Mouse (Mus musculus): Measurements from ENCODE around the gene Synm. TPM values are rescaled to one million over a fixed set of nuclear protein-coding genes. Genes with fewer than 3 reads are reported as not detected.

Synm gene
- total RNA-seq, 4 experiments from 2014 or later, result 18.3 to 20.8 (median 19.8) TPM

- DNase-seq (ENCODE audit: low spot score in 2 of 2), result no peak
Measured at GRCm38 (mm10) chr7:67700846-67701245, 58.7 kb downstream of the Synm start.

DNA sequence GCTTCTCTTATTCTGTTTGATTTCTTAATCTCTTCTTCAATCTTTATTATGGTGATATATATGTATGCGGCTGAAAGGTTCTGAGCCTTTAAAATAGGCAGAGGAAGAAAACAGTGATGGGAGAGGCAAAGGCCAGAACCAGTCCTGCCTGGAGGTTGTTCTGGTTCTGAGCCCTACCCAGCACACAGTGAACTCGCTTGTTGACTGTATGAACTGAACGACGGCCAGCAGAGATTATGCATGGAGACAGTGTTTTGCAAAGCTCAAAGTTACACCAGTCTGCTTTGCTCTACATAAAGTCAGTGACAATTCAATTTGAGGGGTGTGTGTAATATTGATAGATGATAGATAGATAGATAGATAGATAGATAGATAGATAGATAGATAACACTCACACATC lies 60.2 kb downstream of the Synm start:
- no peak for DNase-seq (ENCODE audit: low spot score in 2 of 2)

- DNase-seq (ENCODE audit: low spot score in 2 of 2), result no peak
Measured at GRCm38 (mm10) chr7:67697892-67698630, 61.5 kb downstream of the Synm start.

DNA sequence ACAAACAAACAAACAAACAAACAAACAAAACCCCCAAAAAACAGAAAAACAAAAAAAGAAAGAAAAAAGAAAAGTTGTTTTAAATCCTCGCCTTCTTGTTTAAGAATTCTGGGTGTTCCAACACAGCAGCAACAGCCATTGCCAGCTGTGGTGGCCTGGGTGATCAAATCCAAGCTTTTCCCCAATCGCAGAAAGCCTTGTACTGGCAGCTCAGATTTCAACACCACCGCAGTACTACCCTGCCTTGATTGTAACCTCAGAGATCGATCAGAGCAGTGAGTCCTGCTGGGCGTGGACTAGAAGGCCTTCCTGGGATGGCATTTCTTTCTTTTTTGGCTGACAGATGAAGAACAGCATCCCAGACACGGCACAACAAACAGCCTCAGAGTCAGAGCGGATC lies 63.6 kb downstream of the Synm start:
- DNase-seq (ENCODE audit: low spot score in 2 of 2), result no peak

GRCm38 (mm10) chr7:67692791-67693538 lies 66.6 kb downstream of the Synm start:
- DNase-seq (ENCODE audit: low spot score in 2 of 2), result no peak

- DNase-seq (ENCODE audit: low spot score in 2 of 2), result no peak
Measured at GRCm38 (mm10) chr7:67692141-67692540, 67.4 kb downstream of the Synm start.

- no peak for DNase-seq (ENCODE audit: low spot score in 2 of 2)
Measured at GRCm38 (mm10) chr7:67691036-67691435, 68.5 kb downstream of the Synm start.

DNA sequence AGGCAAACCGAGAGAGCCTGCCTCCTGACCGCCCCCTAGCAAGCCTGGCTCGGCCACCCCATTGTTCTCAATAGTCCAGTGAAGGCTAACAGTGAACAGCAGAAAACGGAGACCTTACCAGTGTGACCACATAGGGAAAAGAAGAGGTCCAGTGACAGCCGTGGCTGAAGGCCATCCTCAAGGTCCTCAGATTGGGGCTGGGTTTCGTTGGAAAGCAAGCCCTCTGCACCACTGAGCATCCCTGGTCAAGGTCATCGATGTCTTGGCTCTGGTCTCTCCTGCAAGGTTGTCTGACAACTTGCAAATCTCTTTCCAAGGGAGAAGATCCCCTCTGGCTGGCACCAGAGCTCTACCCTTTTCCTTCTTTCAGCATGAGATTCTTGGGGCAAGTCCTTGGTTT lies 69.7 kb downstream of the Synm start:
- DNase-seq (ENCODE audit: low spot score in 2 of 2), result no peak

GRCm38 (mm10) chr7:67688281-67688680 lies 71.3 kb downstream of the Synm start:
- DNase-seq (ENCODE audit: low spot score in 2 of 2), result no peak

DNA sequence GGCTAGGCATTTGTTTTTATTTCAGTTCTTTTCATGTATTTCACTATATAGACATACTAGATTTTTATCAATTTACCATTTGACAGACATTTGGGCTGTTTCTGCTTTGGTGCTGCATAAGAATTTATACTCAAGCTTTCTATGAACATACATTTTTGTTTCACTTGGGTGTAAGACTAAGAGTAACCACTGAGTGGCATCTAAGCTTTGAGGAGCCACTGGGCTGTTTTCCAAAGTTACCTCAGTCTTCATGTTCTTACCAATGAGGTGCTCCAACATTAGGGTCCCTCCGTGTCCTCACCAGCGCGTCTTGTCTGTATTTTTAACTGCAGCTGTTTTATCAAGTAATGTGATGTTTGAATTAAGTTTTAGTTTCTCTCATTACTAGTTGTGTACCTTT lies 73.0 kb downstream of the Synm start:
- no peak for DNase-seq (ENCODE audit: low spot score in 2 of 2)

DNA sequence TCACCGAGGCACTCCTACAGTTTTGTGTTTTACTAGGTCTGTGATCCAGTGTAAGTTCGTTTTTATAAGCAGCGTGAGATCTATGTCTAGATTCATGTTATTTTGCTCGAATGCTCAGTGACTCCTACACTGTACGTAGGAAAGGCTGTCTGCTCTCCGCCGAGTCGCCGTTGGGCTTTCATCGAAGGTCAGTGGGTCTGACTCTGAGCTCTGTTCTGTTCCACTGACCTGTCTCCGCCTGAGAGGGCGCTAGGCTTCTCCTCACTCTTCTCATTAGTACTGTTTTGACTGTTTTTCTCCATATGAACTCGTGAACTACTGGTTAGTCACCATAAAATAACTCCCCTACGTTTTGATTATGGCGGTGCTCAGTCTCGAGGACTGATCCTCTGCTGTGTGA lies 76.5 kb downstream of the Synm start:
- no peak for DNase-seq (ENCODE audit: low spot score in 2 of 2)

- DNase-seq (ENCODE audit: low spot score in 2 of 2), result no peak
Measured at GRCm38 (mm10) chr7:67681078-67681477, 78.5 kb downstream of the Synm start.

Small RNA genes within 50 kb of the gene (microRNA-seq; reads per million reads assigned to microRNA genes)
- gene Gm23844, result 0 reads per million in 2 experiments

Other genes with a start within 250 kb of the Synm start
- 10 to 100 TPM; 30.1 to 41.4 (median 32.4) TPM for gene Lrrc28, start 114.5 kb downstream of the Synm start, total RNA-seq (2022)
- gene Ttc23, start 112.3 kb downstream of the Synm start, total RNA-seq (2022), result 10 to 100 TPM in 1 of 4 experiments, 1 to 10 TPM in 3; 6.2 to 13.1 (median 6.6) TPM
- 10 to 100 TPM; 43.3 to 49.3 (median 44.0) TPM for gene Igf1r, start 193.1 kb upstream of the Synm start, total RNA-seq (2022)

All from left cerebral cortex, adult 8-10 months (tissue).